Mouse (Mus musculus): ENCODE data around the gene Slc39a1. TPM values are rescaled to one million over a fixed set of nuclear protein-coding genes. Genes with fewer than 3 reads are reported as not detected.

Slc39a1 gene
- polyA plus RNA-seq, 1 experiment from 2014 or later = 46.8 TPM

DNA sequence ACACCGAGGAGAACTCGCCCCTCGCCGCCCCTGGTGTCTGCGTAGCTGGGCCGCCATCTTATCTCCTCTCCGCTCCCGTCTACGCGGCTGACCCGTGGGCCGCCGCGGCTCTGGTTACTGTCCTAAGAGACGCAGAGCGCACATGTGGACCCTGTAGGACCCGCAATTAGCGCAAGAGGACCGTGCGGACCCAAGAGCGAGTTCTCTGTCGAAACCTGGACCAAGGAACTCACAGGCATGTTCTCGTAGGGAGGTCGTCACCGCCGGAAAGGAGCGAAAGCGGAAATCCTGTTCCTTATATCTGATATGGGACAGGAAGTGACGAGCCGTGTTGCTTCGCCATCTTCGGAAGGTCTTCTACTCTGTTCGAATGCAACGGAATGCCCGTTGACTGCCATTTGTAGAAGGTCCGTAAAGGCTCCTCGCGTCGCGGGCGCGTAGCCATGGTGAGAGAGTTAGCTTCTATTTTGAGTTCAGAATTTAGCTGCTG lies 34.5 kb upstream of the Slc39a1 start, which contains the start of the genes Rps27 and Rab13:
Gene Rps27 (minus strand): TSS at position 275 of the 490 bp plus-strand sequence.
Gene Rab13 (plus strand): TSS at position 319 of the 490 bp plus-strand sequence.
- H3K27ac ChIP-seq (ENCODE audit: low read length) = peak within 1 kb of the TSS; percentile 88
- ATAC-seq = peak; percentile 95
- no peaks in the 10 kb centered on the region for H3K9me3 ChIP-seq (replicated peaks; ENCODE audit: control insufficient read depth, low read length, poor library complexity, severe bottlenecking)
- peak within 1 kb of the TSS; percentile 89 for H3K4me2 ChIP-seq (ENCODE audit: low read length)
- under 1% methylated on average over 42 of the region's 42 CpGs for WGBS
- H3K9ac ChIP-seq (ENCODE audit: low read depth, low read length) = peak within 1 kb of the TSS; percentile 89
- H3K27me3 ChIP-seq (ENCODE audit: control insufficient read depth, insufficient read depth, low read depth, low read length) = no peaks in the 10 kb centered on the region
- peaks cover 19% of the 10 kb centered on the region for H3K4me1 ChIP-seq (ENCODE audit: control insufficient read depth, insufficient read depth, low read length)
- H3K36me3 ChIP-seq (ENCODE audit: control insufficient read depth, insufficient read depth, low read length) = peaks cover 13% of the 10 kb centered on the region; the same call in 1 of the 2 replicates
- H3K4me3 ChIP-seq (ENCODE audit: low read depth, low read length) = peak within 1 kb of the TSS; percentile 61

GRCm38 (mm10) chr3:90213956-90214684 lies 33.9 kb upstream of the Slc39a1 start:
- peak overlapping the region; percentile 61 for H3K4me3 ChIP-seq (ENCODE audit: low read depth, low read length)
- H3K4me2 ChIP-seq (ENCODE audit: low read length) = peak overlapping the region; percentile 89
- H3K9me3 ChIP-seq (replicated peaks; ENCODE audit: control insufficient read depth, low read length, poor library complexity, severe bottlenecking) = no peaks in the 10 kb centered on the region
- H3K27me3 ChIP-seq (ENCODE audit: control insufficient read depth, insufficient read depth, low read depth, low read length) = no peaks in the 10 kb centered on the region
- WGBS = 11% methylated on average over 12 of the region's 12 CpGs
- H3K9ac ChIP-seq (ENCODE audit: low read depth, low read length) = peak overlapping the region; percentile 55
- peaks cover 19% of the 10 kb centered on the region for H3K4me1 ChIP-seq (ENCODE audit: control insufficient read depth, insufficient read depth, low read length)
- H3K27ac ChIP-seq (ENCODE audit: low read length) = peak overlapping the region; percentile 88
- H3K36me3 ChIP-seq (ENCODE audit: control insufficient read depth, insufficient read depth, low read length) = peaks cover 9% of the 10 kb centered on the region; the same call in 1 of the 2 replicates
- peak; percentile 75 for ATAC-seq

DNA sequence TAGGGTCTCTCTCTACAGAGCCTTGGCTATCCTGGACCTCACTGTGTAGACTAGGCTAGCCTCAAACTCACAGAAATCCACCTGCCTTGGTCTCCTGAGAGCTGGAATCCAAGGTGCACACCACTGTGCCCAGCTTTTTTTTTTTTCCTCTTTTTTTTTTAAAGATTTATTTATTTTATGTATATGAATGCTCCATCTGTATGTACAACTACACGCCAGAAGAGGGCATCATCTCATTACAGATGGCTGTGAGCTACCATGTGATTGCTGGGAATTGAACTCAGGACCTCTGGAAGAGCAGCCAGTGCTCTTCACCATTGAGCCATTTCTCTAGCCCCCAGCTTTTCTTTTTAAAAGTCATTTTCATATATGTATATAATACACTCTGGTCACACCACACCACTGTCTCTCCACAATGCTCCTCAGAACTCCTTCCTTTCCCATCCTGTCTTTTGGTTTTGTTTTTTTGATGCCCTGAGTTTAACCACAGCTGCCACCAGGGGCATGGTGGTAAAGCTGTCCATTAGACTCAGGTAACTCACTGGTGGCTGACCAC lies 32.1 kb upstream of the Slc39a1 start:
- Histone ChIP-seq H3K9ac (ENCODE audit: low read depth, low read length) (no peak overlapping the region), H3K27ac (ENCODE audit: low read length) (no peak overlapping the region), H3K4me3 (ENCODE audit: low read depth, low read length) (no peak overlapping the region), H3K27me3 (ENCODE audit: control insufficient read depth, insufficient read depth, low read depth, low read length) (no peaks in the 10 kb centered on the region), H3K36me3 (ENCODE audit: control insufficient read depth, insufficient read depth, low read length) (0 out of 2 replicates have a peak, but pooled peaks cover 2% of the 10 kb centered on the region), H3K4me1 (ENCODE audit: control insufficient read depth, insufficient read depth, low read length) (peaks cover 26% of the 10 kb centered on the region), H3K9me3 (replicated peaks; ENCODE audit: control insufficient read depth, low read length, poor library complexity, severe bottlenecking) (no peaks in the 10 kb centered on the region), H3K4me2 (ENCODE audit: low read length) (no peak overlapping the region)
- no peak for ATAC-seq
- 27% methylated on average over 1 of the region's 1 CpGs for WGBS

GRCm38 (mm10) chr3:90220088-90220487 lies 27.9 kb upstream of the Slc39a1 start:
- H3K4me3 ChIP-seq (ENCODE audit: low read depth, low read length) = peak overlapping the region; percentile 31
- H3K4me2 ChIP-seq (ENCODE audit: low read length) = peak overlapping the region; percentile 64
- H3K9me3 ChIP-seq (replicated peaks; ENCODE audit: control insufficient read depth, low read length, poor library complexity, severe bottlenecking) = no peaks in the 10 kb centered on the region
- H3K27me3 ChIP-seq (ENCODE audit: control insufficient read depth, insufficient read depth, low read depth, low read length) = no peaks in the 10 kb centered on the region
- 14% methylated on average over 6 of the region's 6 CpGs for WGBS
- ATAC-seq = no peak
- H3K27ac ChIP-seq (ENCODE audit: low read length) = peak overlapping the region; percentile 59; the same call in 1 of the 2 replicates
- peak overlapping the region; percentile 51 for H3K9ac ChIP-seq (ENCODE audit: low read depth, low read length)
- no peaks in the 10 kb centered on the region for H3K36me3 ChIP-seq (ENCODE audit: control insufficient read depth, insufficient read depth, low read length)
- H3K4me1 ChIP-seq (ENCODE audit: control insufficient read depth, insufficient read depth, low read length) = peaks cover 8% of the 10 kb centered on the region

DNA sequence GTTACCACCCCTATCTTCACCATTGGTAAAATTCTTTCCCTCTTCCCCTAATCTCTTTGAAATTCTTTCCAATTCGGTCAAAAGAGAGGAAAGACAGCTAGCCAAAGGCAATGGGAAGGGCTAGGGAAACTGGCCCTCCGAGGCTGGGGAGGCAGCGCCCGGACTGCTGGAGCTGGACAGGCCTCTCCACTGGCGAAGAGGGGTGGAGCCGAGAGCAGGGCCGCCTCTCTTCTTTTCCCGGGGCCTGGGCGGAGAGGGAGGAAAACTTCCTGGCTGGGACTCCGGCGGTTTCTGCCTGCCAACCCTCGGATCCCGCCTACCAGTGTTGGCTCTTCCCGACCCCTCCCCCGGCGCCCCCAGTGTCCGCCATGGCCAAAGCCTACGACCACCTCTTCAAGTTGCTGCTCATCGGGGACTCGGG lies 27.4 kb upstream of the Slc39a1 start:
- Histone ChIP-seq H3K4me2 (ENCODE audit: low read length) (peak overlapping the region; percentile 64), H3K27me3 (ENCODE audit: control insufficient read depth, insufficient read depth, low read depth, low read length) (no peaks in the 10 kb centered on the region), H3K27ac (ENCODE audit: low read length) (peak overlapping the region; percentile 59; the same call in 1 of the 2 replicates), H3K4me3 (ENCODE audit: low read depth, low read length) (peak overlapping the region; percentile 31), H3K4me1 (ENCODE audit: control insufficient read depth, insufficient read depth, low read length) (peaks cover 8% of the 10 kb centered on the region; the same call in 1 of the 2 replicates), H3K9me3 (replicated peaks; ENCODE audit: control insufficient read depth, low read length, poor library complexity, severe bottlenecking) (no peaks in the 10 kb centered on the region), H3K9ac (ENCODE audit: low read depth, low read length) (peak overlapping the region; percentile 51), H3K36me3 (ENCODE audit: control insufficient read depth, insufficient read depth, low read length) (no peaks in the 10 kb centered on the region)
- WGBS = 0% methylated on average over 16 of the region's 20 CpGs
- peak; percentile 63; the same call in 1 of the 2 replicates for ATAC-seq

GRCm38 (mm10) chr3:90221123-90221522 lies 26.8 kb upstream of the Slc39a1 start:
- no peak for ATAC-seq
- Histone ChIP-seq H3K36me3 (ENCODE audit: control insufficient read depth, insufficient read depth, low read length) (no peaks in the 10 kb centered on the region), H3K9ac (ENCODE audit: low read depth, low read length) (peak overlapping the region; percentile 51; the same call in 1 of the 2 replicates), H3K27ac (ENCODE audit: low read length) (no peak overlapping the region), H3K9me3 (replicated peaks; ENCODE audit: control insufficient read depth, low read length, poor library complexity, severe bottlenecking) (no peaks in the 10 kb centered on the region), H3K4me2 (ENCODE audit: low read length) (peak overlapping the region; percentile 64), H3K27me3 (ENCODE audit: control insufficient read depth, insufficient read depth, low read depth, low read length) (no peaks in the 10 kb centered on the region), H3K4me1 (ENCODE audit: control insufficient read depth, insufficient read depth, low read length) (peaks cover 8% of the 10 kb centered on the region; the same call in 1 of the 2 replicates), H3K4me3 (ENCODE audit: low read depth, low read length) (peak overlapping the region; percentile 31)
- 24% methylated on average over 5 of the region's 5 CpGs for WGBS

DNA sequence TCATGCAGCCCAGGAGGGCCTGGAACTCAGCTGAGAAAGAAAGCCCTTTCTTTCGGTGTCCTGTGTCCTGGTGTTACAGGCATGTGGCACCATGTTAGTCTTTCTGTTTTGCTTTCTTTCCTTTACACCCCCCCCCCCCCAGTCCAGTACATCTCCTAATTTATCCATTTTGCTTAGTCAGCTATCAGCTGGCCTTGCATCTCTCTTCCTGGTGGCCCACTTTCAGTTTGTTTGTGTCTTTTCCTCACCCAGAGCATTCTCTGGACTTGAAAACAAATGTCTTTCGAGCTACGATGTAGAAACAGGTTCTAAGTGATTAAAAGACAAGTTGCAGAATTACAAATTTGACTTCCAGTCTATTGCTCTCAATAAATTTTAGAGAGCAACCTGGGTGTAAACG lies 25.5 kb upstream of the Slc39a1 start:
- ATAC-seq = no peak
- peaks cover 8% of the 10 kb centered on the region; the same call in 1 of the 2 replicates for H3K4me1 ChIP-seq (ENCODE audit: control insufficient read depth, insufficient read depth, low read length)
- no peak overlapping the region for H3K4me2 ChIP-seq (ENCODE audit: low read length)
- H3K9me3 ChIP-seq (replicated peaks; ENCODE audit: control insufficient read depth, low read length, poor library complexity, severe bottlenecking) = no peaks in the 10 kb centered on the region
- H3K9ac ChIP-seq (ENCODE audit: low read depth, low read length) = no peak overlapping the region
- H3K27ac ChIP-seq (ENCODE audit: low read length) = no peak overlapping the region
- no peaks in the 10 kb centered on the region for H3K36me3 ChIP-seq (ENCODE audit: control insufficient read depth, insufficient read depth, low read length)
- H3K27me3 ChIP-seq (ENCODE audit: control insufficient read depth, insufficient read depth, low read depth, low read length) = no peaks in the 10 kb centered on the region
- H3K4me3 ChIP-seq (ENCODE audit: low read depth, low read length) = no peak overlapping the region
- WGBS = 90% methylated on average over 4 of the region's 4 CpGs

DNA sequence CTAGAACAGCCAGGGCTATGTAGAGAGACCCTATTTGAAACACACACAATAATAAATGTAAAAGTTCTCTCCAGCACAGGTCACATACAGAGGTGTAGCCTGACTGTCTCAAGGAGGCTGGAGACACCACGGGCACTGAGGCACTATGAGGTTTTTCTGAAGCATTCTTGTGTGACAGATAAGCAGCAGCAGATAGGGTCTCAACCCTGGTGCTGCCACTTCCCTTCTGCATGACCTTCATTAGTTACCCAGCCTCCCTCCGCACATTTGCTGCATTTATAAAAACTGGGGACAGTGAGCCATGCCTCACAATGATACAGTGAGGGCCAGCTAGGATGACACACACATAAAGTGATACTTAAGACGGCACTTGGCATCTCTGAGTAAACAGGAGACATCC lies 25.0 kb upstream of the Slc39a1 start:
- Histone ChIP-seq H3K9ac (ENCODE audit: low read depth, low read length) (no peak overlapping the region), H3K4me2 (ENCODE audit: low read length) (no peak overlapping the region), H3K4me1 (ENCODE audit: control insufficient read depth, insufficient read depth, low read length) (peaks cover 8% of the 10 kb centered on the region; the same call in 1 of the 2 replicates), H3K4me3 (ENCODE audit: low read depth, low read length) (no peak overlapping the region), H3K36me3 (ENCODE audit: control insufficient read depth, insufficient read depth, low read length) (no peaks in the 10 kb centered on the region), H3K9me3 (replicated peaks; ENCODE audit: control insufficient read depth, low read length, poor library complexity, severe bottlenecking) (no peaks in the 10 kb centered on the region), H3K27ac (ENCODE audit: low read length) (no peak overlapping the region), H3K27me3 (ENCODE audit: control insufficient read depth, insufficient read depth, low read depth, low read length) (no peaks in the 10 kb centered on the region)
- no peak for ATAC-seq
- 90% methylated on average over 3 of the region's 3 CpGs for WGBS

GRCm38 (mm10) chr3:90224331-90224730 lies 23.6 kb upstream of the Slc39a1 start:
- Histone ChIP-seq H3K9me3 (replicated peaks; ENCODE audit: control insufficient read depth, low read length, poor library complexity, severe bottlenecking) (no peaks in the 10 kb centered on the region), H3K9ac (ENCODE audit: low read depth, low read length) (no peak overlapping the region), H3K27ac (ENCODE audit: low read length) (no peak overlapping the region), H3K27me3 (ENCODE audit: control insufficient read depth, insufficient read depth, low read depth, low read length) (no peaks in the 10 kb centered on the region), H3K4me2 (ENCODE audit: low read length) (no peak overlapping the region), H3K36me3 (ENCODE audit: control insufficient read depth, insufficient read depth, low read length) (no peaks in the 10 kb centered on the region), H3K4me1 (ENCODE audit: control insufficient read depth, insufficient read depth, low read length) (peaks cover 8% of the 10 kb centered on the region; the same call in 1 of the 2 replicates), H3K4me3 (ENCODE audit: low read depth, low read length) (no peak overlapping the region)
- 87% methylated on average over 10 of the region's 10 CpGs for WGBS
- no peak for ATAC-seq
